Mouse (Mus musculus) hindbrain, embryonic 14.5 days (tissue): Measurements from ENCODE around the gene Aspdh. TPM values are rescaled to one million over a fixed set of nuclear protein-coding genes. Genes with fewer than 3 reads are reported as not detected.

Experiments
- ATAC-seq: fragments of 200-750 bp; cut with Nextera tagmentation; 2 replicates; pipeline ENCODE4 v1.8.0; 2017; ENCODE audit warnings: moderate number of reproducible peaks, mild to moderate bottlenecking, moderate TSS enrichment, moderate library complexity; ENCODE audit not compliant: low FRiP score
- DNase-seq: peaks from one replicate; pipeline ENCODE4 v3.0.0-alpha.2; 2015; ENCODE audit warnings: low spot score
- H3K27ac ChIP-seq: fragments of 300-500 bp; sonication (generic); 2 replicates; pipeline ENCODE4 v1.5.1; 2014; ENCODE audit warnings: mild to moderate bottlenecking, moderate library complexity
- H3K27me3 ChIP-seq: fragments of 300-500 bp; sonication (generic); 2 replicates; pipeline ENCODE4 v1.6.1; 2014; ENCODE audit warnings: mild to moderate bottlenecking, low read length, mixed read lengths; ENCODE audit not compliant: control insufficient read depth, insufficient read depth
- H3K36me3 ChIP-seq: fragments of 300-500 bp; sonication (generic); replicated peaks from 2 replicates; pipeline ENCODE4 v1.6.1; 2014; ENCODE audit not compliant: control insufficient read depth, insufficient read depth
- H3K4me1 ChIP-seq: fragments of 300-500 bp; sonication (generic); replicated peaks from 2 replicates; pipeline ENCODE4 v1.6.1; 2014; ENCODE audit warnings: antibody characterized with exemption, low read length, mixed read lengths; ENCODE audit not compliant: control insufficient read depth, insufficient read depth
- H3K4me2 ChIP-seq: fragments of 300-500 bp; sonication (generic); replicated peaks from 2 replicates; pipeline ENCODE4 v1.6.1; 2014; ENCODE audit warnings: mild to moderate bottlenecking, moderate library complexity
- H3K4me3 ChIP-seq: fragments of 300-500 bp; sonication (generic); replicated peaks from 2 replicates; pipeline ENCODE4 v1.5.1; 2014; ENCODE audit warnings: mild to moderate bottlenecking, low read length
- H3K9ac ChIP-seq: fragments of 300-500 bp; sonication (generic); 2 replicates; pipeline ENCODE4 v1.6.1; 2014
- H3K9me3 ChIP-seq: fragments of 300-500 bp; sonication (generic); 2 replicates; pipeline ENCODE4 v1.6.1; 2016; ENCODE audit warnings: low read length; ENCODE audit not compliant: control insufficient read depth
- WGBS: fragments of 180-500 bp; shearing (Covaris S2); extraction: QIAGEN DNeasy Blood & Tissue Kit; methylation state at CpG from one replicate; pipeline ENCODE4 v1.1.7; 2014; 5-methylcytosine and 5-hydroxymethylcytosine counted together
- polyA plus RNA-seq: library from polyadenylated mRNA; unstranded; fragments of >200 nt; fragmentation: Nextera tagmentation; extraction: Ambion mirVana; gene quantifications from 2 replicates; pipeline ENCODE4 v1.2.1, GENCODE M21; 2014

Aspdh gene
- polyA plus RNA-seq, 1 experiment from 2014 or later, result 3.4 TPM

GRCm38 (mm10) chr7:44461503-44462217, 3.5 kb upstream of the Aspdh start:
- Histone ChIP-seq H3K9me3 (no peaks in the 10 kb centered on the region), H3K36me3 (peaks cover 74% of the 10 kb centered on the region), H3K27ac (no peak overlapping the region), H3K9ac (no peak overlapping the region), H3K4me2 (no peak overlapping the region), H3K4me1 (peaks cover 23% of the 10 kb centered on the region), H3K27me3 (no peaks in the 10 kb centered on the region), H3K4me3 (no peak overlapping the region)
- DNase-seq (no peak), ATAC-seq (no peak)
- WGBS, result 69% methylated on average over 57 of the region's 57 CpGs

DNA sequence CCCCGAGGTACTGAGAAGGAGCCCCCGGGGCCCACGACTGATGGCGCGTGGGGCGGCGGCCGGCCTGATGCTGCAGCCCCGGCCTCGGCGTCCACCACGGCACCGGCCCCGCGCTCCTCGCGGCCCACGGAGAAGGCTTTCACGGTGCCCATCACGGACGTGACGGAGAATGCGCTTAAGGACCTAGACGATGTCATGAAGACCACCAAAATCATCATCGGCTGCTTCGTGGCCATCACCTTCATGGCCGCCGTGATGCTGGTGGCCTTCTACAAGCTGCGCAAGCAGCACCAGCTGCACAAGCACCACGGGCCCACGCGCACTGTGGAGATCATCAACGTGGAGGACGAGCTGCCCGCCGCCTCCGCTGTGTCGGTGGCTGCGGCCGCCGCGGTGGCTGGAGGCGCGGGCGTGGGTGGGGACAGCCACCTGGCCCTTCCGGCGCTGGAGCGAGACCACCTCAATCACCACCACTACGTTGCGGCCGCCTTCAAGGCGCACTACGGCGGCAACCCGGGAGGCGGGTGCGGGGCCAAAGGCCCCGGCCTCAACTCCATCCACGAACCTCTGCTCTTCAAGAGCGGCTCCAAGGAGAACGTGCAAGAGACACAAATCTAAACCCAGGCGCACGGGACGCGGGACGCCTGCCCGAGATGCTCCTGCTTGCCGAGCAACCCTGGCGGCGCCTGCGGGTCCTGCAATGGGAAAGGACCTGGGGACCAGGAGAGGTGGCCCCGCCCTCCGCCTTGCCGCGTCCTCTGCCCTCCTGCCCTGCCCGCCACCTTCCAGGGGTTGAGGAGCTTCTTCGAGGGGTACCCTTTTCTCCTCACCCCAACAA, 2.8 kb upstream of the Aspdh start:
- peaks cover 67% of the 10 kb centered on the region for H3K36me3 ChIP-seq
- peaks cover 23% of the 10 kb centered on the region for H3K4me1 ChIP-seq
- no peaks in the 10 kb centered on the region for H3K9me3 ChIP-seq
- ATAC-seq (no peak), DNase-seq (no peak)
- no peak overlapping the region for H3K4me3 ChIP-seq
- no peak overlapping the region for H3K27ac ChIP-seq
- no peaks in the 10 kb centered on the region for H3K27me3 ChIP-seq
- no peak overlapping the region for H3K4me2 ChIP-seq
- H3K9ac ChIP-seq, result no peak overlapping the region
- WGBS, result 27% methylated on average over 74 of the region's 77 CpGs

DNA sequence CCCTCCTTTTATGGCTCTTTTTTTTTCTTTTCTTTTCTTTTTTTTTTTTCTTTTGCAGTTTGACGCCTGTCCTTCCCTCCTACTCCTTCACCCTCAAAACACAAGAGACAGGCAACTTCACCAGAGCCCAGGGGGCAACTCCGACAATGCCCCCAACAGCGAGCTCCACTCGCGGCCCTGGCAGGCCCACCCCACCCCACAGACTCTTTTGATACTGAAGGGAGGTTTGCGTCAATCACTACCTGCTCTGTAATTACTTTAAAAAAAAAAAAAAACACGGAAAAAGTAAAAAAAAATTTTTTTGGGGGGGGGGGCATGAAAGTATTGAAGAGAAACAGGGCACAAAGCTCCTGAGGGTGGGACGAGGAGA, 2.1 kb upstream of the Aspdh start:
- no peak overlapping the region for H3K4me3 ChIP-seq
- no peaks in the 10 kb centered on the region for H3K27me3 ChIP-seq
- H3K9me3 ChIP-seq, result no peaks in the 10 kb centered on the region
- H3K27ac ChIP-seq, result no peak overlapping the region
- peaks cover 61% of the 10 kb centered on the region for H3K36me3 ChIP-seq
- WGBS, result 53% methylated on average over 8 of the region's 8 CpGs
- ATAC-seq (no peak), DNase-seq (no peak)
- no peak overlapping the region for H3K9ac ChIP-seq
- H3K4me2 ChIP-seq, result no peak overlapping the region
- peaks cover 23% of the 10 kb centered on the region for H3K4me1 ChIP-seq

DNA sequence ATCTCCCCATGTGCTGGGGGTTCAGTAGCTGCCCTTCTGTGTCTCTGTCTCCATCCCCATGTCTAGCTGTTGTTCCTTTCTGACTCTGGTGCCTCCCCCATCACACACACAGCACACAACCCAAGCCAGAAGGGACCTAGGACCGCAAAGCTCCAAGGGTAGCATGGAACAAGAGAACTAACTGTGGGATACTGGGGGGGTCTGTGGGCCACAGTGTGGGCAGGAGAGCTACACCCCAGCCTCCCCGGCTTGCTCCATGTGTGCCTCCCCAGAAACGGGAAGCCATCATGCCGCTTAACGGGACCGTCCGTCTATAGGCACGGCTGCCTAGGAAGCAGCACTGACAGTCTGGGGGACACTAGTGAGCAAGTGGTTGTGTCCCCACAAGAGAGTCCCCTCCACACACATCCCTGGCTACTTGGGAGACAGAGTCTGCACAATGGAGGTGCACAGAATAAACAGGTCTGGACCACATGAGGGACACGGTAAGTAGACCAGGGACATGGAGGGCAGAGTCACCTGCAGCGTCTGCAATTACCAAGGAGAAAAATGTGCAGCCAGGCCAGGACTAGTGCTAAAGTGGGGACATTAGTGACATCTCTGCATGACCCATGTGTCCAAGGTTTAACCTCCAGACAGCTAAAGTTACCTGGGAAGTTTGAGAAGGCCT, 1.5 kb upstream of the Aspdh start:
- DNase-seq (no peak), ATAC-seq (no peak)
- 77% methylated on average over 10 of the region's 10 CpGs for WGBS
- H3K9me3 ChIP-seq, result no peaks in the 10 kb centered on the region
- H3K4me2 ChIP-seq, result no peak overlapping the region
- peak overlapping the region; percentile 32; the same call in 1 of the 2 replicates for H3K9ac ChIP-seq
- H3K27me3 ChIP-seq, result no peaks in the 10 kb centered on the region
- H3K36me3 ChIP-seq, result peaks cover 54% of the 10 kb centered on the region
- peak overlapping the region; percentile 75 for H3K27ac ChIP-seq
- H3K4me1 ChIP-seq, result peaks cover 28% of the 10 kb centered on the region
- H3K4me3 ChIP-seq, result no peak overlapping the region

GRCm38 (mm10) chr7:44464511-44464910, 680 bp upstream of the Aspdh start:
- no peaks in the 10 kb centered on the region for H3K9me3 ChIP-seq
- H3K4me3 ChIP-seq, result no peak overlapping the region
- H3K4me2 ChIP-seq, result no peak overlapping the region
- H3K9ac ChIP-seq, result peak overlapping the region; percentile 32; the same call in 1 of the 2 replicates
- DNase-seq (peak; percentile 85), ATAC-seq (no peak)
- WGBS, result 10% methylated on average over 4 of the region's 4 CpGs
- H3K27me3 ChIP-seq, result no peaks in the 10 kb centered on the region
- peaks cover 36% of the 10 kb centered on the region for H3K4me1 ChIP-seq
- peaks cover 46% of the 10 kb centered on the region for H3K36me3 ChIP-seq
- peak overlapping the region; percentile 75 for H3K27ac ChIP-seq

DNA sequence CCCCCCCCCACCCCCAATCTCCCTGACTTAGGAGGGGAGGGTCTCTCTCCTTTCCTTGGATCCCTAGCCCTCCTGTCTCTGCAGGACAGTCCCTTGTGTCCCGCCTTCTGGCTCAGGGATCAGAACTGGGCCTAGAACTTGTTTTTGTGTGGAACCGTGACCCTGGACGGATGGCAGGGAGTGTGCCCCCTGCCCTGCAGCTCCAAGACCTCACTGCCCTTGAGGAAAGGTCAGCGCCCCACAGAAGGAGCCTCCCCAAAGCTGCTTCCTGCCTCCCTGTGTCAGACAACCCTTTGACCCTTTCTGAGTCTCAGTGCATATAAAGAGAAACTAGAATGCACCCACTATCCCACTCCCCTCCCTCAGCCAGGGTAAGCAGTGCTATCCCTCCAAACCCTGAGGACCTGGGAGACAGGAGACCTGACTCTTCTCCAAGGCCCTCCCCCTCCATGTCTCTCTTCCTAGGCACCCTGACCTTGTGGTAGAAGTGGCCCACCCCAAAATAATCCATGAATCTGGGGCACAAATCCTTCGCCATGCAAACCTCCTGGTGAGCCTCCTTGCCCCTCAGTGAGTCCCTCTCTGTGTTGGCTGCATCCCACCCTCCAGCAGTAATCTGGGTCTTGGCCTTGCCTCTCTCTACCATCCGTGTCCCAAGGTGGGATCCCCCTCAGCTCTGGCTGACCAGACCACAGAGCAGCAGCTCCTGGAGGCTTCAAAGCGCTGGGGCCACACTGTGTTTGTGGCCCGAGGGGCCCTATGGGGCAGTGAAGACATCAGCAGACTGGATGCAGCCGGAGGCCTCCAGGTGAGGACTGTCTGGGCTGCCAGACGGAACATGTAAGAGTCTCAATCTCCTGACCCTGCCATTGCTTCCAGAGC, 1.1 kb downstream of the Aspdh start:
- Histone ChIP-seq H3K4me3 (no peak overlapping the region), H3K9ac (no peak overlapping the region), H3K27me3 (no peaks in the 10 kb centered on the region), H3K9me3 (no peaks in the 10 kb centered on the region), H3K36me3 (peaks cover 30% of the 10 kb centered on the region), H3K4me1 (peaks cover 38% of the 10 kb centered on the region), H3K4me2 (no peak overlapping the region), H3K27ac (peak overlapping the region; percentile 75)
- no peak for ATAC-seq
- DNase-seq, result no peak
- WGBS, result 74% methylated on average over 10 of the region's 10 CpGs

DNA sequence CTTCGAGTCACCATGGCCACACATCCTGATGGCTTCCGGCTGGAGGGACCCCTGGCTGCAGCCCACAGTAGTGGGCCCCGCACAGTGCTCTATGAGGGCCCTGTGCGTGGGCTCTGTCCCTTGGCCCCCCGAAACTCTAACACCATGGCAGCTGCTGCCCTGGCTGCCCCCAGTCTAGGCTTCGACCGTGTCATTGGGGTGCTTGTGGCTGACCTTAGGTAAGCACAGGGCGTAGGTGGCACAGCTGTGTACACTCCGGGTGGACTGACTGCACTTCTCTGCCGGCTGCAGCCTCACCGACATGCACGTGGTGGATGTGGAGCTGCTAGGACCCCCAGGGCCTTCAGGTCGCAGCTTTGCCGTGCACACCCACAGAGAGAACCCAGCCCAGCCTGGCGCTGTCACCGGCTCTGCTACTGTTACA, 1.7 kb downstream of the Aspdh start:
- Histone ChIP-seq H3K4me3 (no peak overlapping the region), H3K9me3 (no peaks in the 10 kb centered on the region), H3K27me3 (no peaks in the 10 kb centered on the region), H3K4me1 (peaks cover 38% of the 10 kb centered on the region), H3K36me3 (peaks cover 24% of the 10 kb centered on the region), H3K4me2 (no peak overlapping the region), H3K9ac (no peak overlapping the region), H3K27ac (peak overlapping the region; percentile 93; the same call in 1 of the 2 replicates)
- DNase-seq (no peak), ATAC-seq (no peak)
- 79% methylated on average over 16 of the region's 16 CpGs for WGBS

DNA sequence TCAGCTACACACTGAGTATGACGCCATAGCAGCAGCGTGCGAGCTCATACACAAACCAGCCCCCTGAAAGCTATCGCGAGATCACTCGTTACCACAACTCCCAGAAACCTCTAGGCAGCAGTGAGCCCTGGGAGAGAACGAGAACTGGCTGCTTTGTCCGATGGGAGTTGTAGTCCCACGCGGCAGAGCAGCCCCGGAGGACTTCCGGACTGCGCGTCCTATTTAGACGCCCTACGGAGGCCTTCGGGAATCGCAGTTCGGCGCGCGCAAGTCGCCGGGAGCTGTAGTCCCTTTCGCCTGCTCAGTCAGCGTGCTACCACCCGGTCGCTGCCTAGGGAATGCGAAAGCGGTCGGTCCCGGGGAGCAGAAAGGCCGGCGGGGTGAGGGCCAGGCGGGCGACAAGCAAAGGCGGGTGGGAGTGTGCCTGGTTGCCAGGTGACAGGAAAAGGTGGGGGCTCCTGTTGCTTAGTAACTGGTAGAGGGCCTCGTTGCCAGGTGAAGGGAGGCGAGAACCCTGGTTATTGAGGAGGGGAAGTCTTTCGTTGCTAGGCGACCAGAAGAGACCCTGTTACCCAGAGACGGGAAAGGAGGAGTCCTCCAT, 2.7 kb downstream of the Aspdh start, which contains the start of gene Josd2:
Gene Josd2 (plus strand): TSS at position 170 of the 601 bp plus-strand sequence.
- WGBS, result under 1% methylated on average over 42 of the region's 42 CpGs
- H3K27me3 ChIP-seq, result no peaks in the 10 kb centered on the region
- DNase-seq (peak; percentile 95), ATAC-seq (peak; percentile 92)
- H3K4me3 ChIP-seq, result peak within 1 kb of the TSS; percentile 43
- H3K4me2 ChIP-seq, result peak within 1 kb of the TSS; percentile 65
- peaks cover 46% of the 10 kb centered on the region for H3K4me1 ChIP-seq
- H3K9me3 ChIP-seq, result no peaks in the 10 kb centered on the region
- H3K36me3 ChIP-seq, result peaks cover 14% of the 10 kb centered on the region
- H3K9ac ChIP-seq, result peak within 1 kb of the TSS; percentile 61
- peak within 1 kb of the TSS; percentile 93 for H3K27ac ChIP-seq
